Mouse (Mus musculus): ENCODE measurements around the gene Gpr15.

- no peak for TF ChIP-seq CTCF (IDR thresholded peaks at IDR 0.05; ENCODE audit: extremely low read depth, insufficient read length, insufficient replicate concordance, low read depth, low read length)
- no peak for TF ChIP-seq POLR2A (IDR thresholded peaks at IDR 0.05; ENCODE audit: low read depth, low read length)
Observed at GRCm38 (mm10) chr16:58670643-58671042, 48.2 kb downstream of the Gpr15 start.
